Mouse (Mus musculus) hindbrain, embryonic 14.5 days (tissue): ENCODE data around the gene Col13a1. TPM values are rescaled to one million over a fixed set of nuclear protein-coding genes. Genes with fewer than 3 reads are reported as not detected.

Experiments used
- ATAC-seq: fragments of 200-750 bp; cut with Nextera tagmentation; 2 replicates; pipeline ENCODE4 v1.8.0; 2017; ENCODE audit warnings: moderate number of reproducible peaks, mild to moderate bottlenecking, moderate TSS enrichment, moderate library complexity; ENCODE audit not compliant: low FRiP score
- DNase-seq: peaks from one replicate; pipeline ENCODE4 v3.0.0-alpha.2; 2015; ENCODE audit warnings: low spot score
- H3K27ac ChIP-seq: fragments of 300-500 bp; sonication (generic); 2 replicates; pipeline ENCODE4 v1.5.1; 2014; ENCODE audit warnings: mild to moderate bottlenecking, moderate library complexity
- H3K27me3 ChIP-seq: fragments of 300-500 bp; sonication (generic); 2 replicates; pipeline ENCODE4 v1.6.1; 2014; ENCODE audit warnings: mild to moderate bottlenecking, low read length, mixed read lengths; ENCODE audit not compliant: control insufficient read depth, insufficient read depth
- H3K36me3 ChIP-seq: fragments of 300-500 bp; sonication (generic); replicated peaks from 2 replicates; pipeline ENCODE4 v1.6.1; 2014; ENCODE audit not compliant: control insufficient read depth, insufficient read depth
- H3K4me1 ChIP-seq: fragments of 300-500 bp; sonication (generic); replicated peaks from 2 replicates; pipeline ENCODE4 v1.6.1; 2014; ENCODE audit warnings: antibody characterized with exemption, low read length, mixed read lengths; ENCODE audit not compliant: control insufficient read depth, insufficient read depth
- H3K4me2 ChIP-seq: fragments of 300-500 bp; sonication (generic); replicated peaks from 2 replicates; pipeline ENCODE4 v1.6.1; 2014; ENCODE audit warnings: mild to moderate bottlenecking, moderate library complexity
- H3K4me3 ChIP-seq: fragments of 300-500 bp; sonication (generic); replicated peaks from 2 replicates; pipeline ENCODE4 v1.5.1; 2014; ENCODE audit warnings: mild to moderate bottlenecking, low read length
- H3K9ac ChIP-seq: fragments of 300-500 bp; sonication (generic); 2 replicates; pipeline ENCODE4 v1.6.1; 2014
- H3K9me3 ChIP-seq: fragments of 300-500 bp; sonication (generic); 2 replicates; pipeline ENCODE4 v1.6.1; 2016; ENCODE audit warnings: low read length; ENCODE audit not compliant: control insufficient read depth
- WGBS: fragments of 180-500 bp; shearing (Covaris S2); extraction: QIAGEN DNeasy Blood & Tissue Kit; methylation state at CpG from one replicate; pipeline ENCODE4 v1.1.7; 2014; 5-methylcytosine and 5-hydroxymethylcytosine counted together
- polyA plus RNA-seq: library from polyadenylated mRNA; unstranded; fragments of >200 nt; fragmentation: Nextera tagmentation; extraction: Ambion mirVana; gene quantifications from 2 replicates; pipeline ENCODE4 v1.2.1, GENCODE M21; 2014

Col13a1 gene
- polyA plus RNA-seq, 1 experiment from 2014 or later, result 2.8 TPM

DNA sequence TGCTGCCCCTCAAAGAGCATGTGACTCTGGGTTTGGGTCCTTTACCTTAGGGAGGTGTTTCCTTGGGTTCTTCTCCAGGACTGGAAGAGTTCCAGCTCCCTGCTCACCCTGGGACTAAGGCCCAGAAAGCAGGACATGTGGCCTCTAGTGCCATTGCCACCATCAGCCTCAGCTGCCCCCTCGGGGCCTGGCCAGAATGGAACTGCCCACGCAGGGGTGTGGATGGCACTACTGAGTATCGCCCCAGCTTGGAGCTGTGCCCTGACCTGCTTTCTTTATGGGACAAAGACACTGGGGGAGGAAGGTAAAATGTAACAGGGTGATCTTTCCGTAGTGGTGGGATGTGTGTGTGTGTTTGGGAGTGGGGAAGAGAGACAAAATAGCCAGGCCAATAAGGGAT lies 59.4 kb downstream of the Col13a1 start:
- no peak overlapping the region for H3K4me2 ChIP-seq
- ATAC-seq, result no peak

DNA sequence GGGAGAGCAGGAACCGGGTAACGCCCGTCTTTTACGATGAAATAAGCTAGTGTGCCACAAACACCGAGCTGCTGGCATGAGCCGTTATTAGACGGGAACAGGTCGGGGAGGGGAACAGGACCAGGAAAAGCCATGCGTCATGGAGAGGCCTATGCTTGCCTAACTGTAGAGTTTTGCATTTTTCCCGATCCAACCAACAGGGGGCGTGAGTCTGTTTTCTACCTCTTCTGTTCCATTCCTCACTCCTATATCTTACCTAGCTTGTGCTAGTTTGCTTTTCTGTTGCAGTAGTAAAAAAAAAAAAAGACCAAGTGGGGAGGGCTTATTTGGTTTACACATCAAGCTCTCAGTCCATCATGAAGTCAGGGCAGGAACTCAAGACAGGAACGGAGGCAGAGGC lies 61.8 kb downstream of the Col13a1 start:
- Histone ChIP-seq H3K4me1 (0 out of 2 replicates have a peak, but pooled peaks cover 9% of the 10 kb centered on the region), H3K9ac (no peak overlapping the region), H3K4me2 (no peak overlapping the region), H3K27me3 (no peaks in the 10 kb centered on the region), H3K9me3 (peaks cover 29% of the 10 kb centered on the region), H3K27ac (no peak overlapping the region), H3K4me3 (no peak overlapping the region), H3K36me3 (no peaks in the 10 kb centered on the region)
- DNase-seq (no peak), ATAC-seq (no peak)
- 97% methylated on average over 12 of the region's 12 CpGs for WGBS

More for the DNA sequence above, 59.4 kb downstream of the Col13a1 start:
- H3K9ac ChIP-seq, result no peak overlapping the region
- 90% methylated on average over 4 of the region's 4 CpGs for WGBS
- H3K4me3 ChIP-seq, result no peak overlapping the region
- H3K4me1 ChIP-seq, result 0 out of 2 replicates have a peak, but pooled peaks cover 9% of the 10 kb centered on the region
- no peak for DNase-seq
- no peaks in the 10 kb centered on the region for H3K36me3 ChIP-seq
- no peak overlapping the region for H3K27ac ChIP-seq
- H3K9me3 ChIP-seq, result peaks cover 14% of the 10 kb centered on the region
- no peaks in the 10 kb centered on the region for H3K27me3 ChIP-seq

DNA sequence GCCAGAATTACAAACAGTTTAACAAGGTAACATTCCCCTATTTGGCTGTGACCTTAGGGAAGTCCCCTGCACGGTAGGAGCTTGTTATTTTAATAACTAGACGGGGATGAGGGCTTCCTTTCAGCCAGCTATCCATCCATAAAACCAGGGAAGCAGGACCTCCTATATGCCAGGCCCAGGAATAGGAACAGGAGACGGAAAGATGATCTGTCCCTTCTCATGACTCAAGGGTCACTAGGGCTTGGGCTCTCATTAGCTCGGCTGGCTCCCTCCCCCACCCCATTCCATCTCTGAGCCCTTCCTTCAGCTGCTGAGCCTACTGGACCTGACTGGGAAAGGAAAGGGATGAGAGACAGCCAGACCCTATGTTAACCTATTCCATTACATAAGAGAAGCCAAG lies 67.1 kb downstream of the Col13a1 start:
- Histone ChIP-seq H3K27me3 (no peaks in the 10 kb centered on the region), H3K9ac (no peak overlapping the region), H3K9me3 (peaks cover 29% of the 10 kb centered on the region), H3K27ac (no peak overlapping the region), H3K36me3 (no peaks in the 10 kb centered on the region), H3K4me1 (no peaks in the 10 kb centered on the region), H3K4me3 (no peak overlapping the region), H3K4me2 (no peak overlapping the region)
- ATAC-seq (no peak), DNase-seq (no peak)
- WGBS, result 72% methylated on average over 4 of the region's 4 CpGs

- no peaks in the 10 kb centered on the region for H3K27me3 ChIP-seq
- no peak overlapping the region for H3K4me2 ChIP-seq
- DNase-seq (no peak), ATAC-seq (no peak)
- no peak overlapping the region for H3K9ac ChIP-seq
- no peak overlapping the region for H3K4me3 ChIP-seq
- H3K9me3 ChIP-seq, result peaks cover 11% of the 10 kb centered on the region; the same call in 1 of the 2 replicates
- WGBS, result 79% methylated on average over 3 of the region's 3 CpGs
- no peaks in the 10 kb centered on the region for H3K4me1 ChIP-seq
- H3K27ac ChIP-seq, result no peak overlapping the region
- no peaks in the 10 kb centered on the region for H3K36me3 ChIP-seq
Measured at GRCm38 (mm10) chr10:61909004-61909403, 69.9 kb downstream of the Col13a1 start.

DNA sequence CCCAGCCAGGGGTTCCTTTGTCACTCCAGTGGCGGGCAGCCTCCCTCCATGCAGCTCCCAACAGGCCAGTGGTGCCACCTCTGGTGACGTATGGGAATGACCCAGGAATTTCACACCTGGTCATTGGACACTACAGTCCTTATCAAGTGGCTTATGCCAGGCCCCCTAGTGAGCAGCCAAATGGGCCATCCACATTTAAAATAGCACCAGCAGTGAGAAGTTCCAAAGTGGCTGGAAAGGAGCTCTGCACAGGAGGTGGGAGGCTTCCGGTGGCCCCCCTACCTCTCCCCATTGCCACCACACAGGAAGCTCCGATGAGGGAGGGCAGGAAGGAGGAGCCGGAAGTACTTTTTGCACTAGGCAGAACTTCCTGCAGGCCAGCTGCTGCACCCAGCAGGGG lies 72.7 kb downstream of the Col13a1 start:
- H3K27ac ChIP-seq, result no peak overlapping the region
- H3K9ac ChIP-seq, result no peak overlapping the region
- no peaks in the 10 kb centered on the region for H3K27me3 ChIP-seq
- no peak overlapping the region for H3K4me3 ChIP-seq
- 37% methylated on average over 5 of the region's 5 CpGs for WGBS
- H3K4me1 ChIP-seq, result no peaks in the 10 kb centered on the region
- ATAC-seq (no peak), DNase-seq (no peak)
- H3K4me2 ChIP-seq, result no peak overlapping the region
- H3K36me3 ChIP-seq, result no peaks in the 10 kb centered on the region
- no peaks in the 10 kb centered on the region for H3K9me3 ChIP-seq

GRCm38 (mm10) chr10:61905308-61905707 lies 73.6 kb downstream of the Col13a1 start:
- Histone ChIP-seq H3K27me3 (no peaks in the 10 kb centered on the region), H3K4me3 (no peak overlapping the region), H3K36me3 (no peaks in the 10 kb centered on the region), H3K9me3 (no peaks in the 10 kb centered on the region), H3K9ac (no peak overlapping the region), H3K4me1 (no peaks in the 10 kb centered on the region), H3K27ac (no peak overlapping the region), H3K4me2 (no peak overlapping the region)
- ATAC-seq, result no peak
- WGBS, result 60% methylated on average over 8 of the region's 8 CpGs
- no peak for DNase-seq

DNA sequence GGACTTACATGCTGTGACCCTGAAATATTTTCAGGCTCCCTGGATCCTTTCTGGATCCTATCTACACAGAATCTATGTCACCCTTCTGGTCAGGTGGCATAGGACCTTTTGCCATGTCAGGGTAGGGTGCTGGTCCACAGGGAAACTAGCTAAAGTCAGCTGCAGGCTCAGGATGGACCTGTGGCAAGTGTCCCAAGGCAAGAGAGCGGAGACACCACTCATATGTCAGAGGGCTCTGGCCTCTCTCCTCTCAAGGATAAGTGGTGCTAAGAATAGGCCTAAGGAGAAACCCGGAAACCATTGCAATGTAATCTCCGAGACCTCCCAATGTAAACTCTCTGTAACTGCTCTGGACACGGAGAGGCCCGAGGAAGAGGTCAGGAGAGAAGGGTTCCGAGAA lies 80.8 kb downstream of the Col13a1 start:
- no peak overlapping the region for H3K9ac ChIP-seq
- 91% methylated on average over 6 of the region's 6 CpGs for WGBS
- no peak overlapping the region for H3K4me3 ChIP-seq
- H3K27ac ChIP-seq, result no peak overlapping the region
- no peaks in the 10 kb centered on the region for H3K9me3 ChIP-seq
- no peak for ATAC-seq
- H3K36me3 ChIP-seq, result no peaks in the 10 kb centered on the region
- DNase-seq, result no peak
- H3K4me1 ChIP-seq, result no peaks in the 10 kb centered on the region
- no peaks in the 10 kb centered on the region for H3K27me3 ChIP-seq
- H3K4me2 ChIP-seq, result no peak overlapping the region

GRCm38 (mm10) chr10:61894564-61894963 lies 84.3 kb downstream of the Col13a1 start:
- WGBS, result 87% methylated on average over 5 of the region's 5 CpGs
- DNase-seq (no peak), ATAC-seq (no peak)
- Histone ChIP-seq H3K9me3 (no peaks in the 10 kb centered on the region), H3K9ac (no peak overlapping the region), H3K4me3 (no peak overlapping the region), H3K4me2 (no peak overlapping the region), H3K27me3 (no peaks in the 10 kb centered on the region), H3K36me3 (no peaks in the 10 kb centered on the region), H3K4me1 (no peaks in the 10 kb centered on the region), H3K27ac (no peak overlapping the region)

- Histone ChIP-seq H3K27ac (no peak overlapping the region), H3K4me3 (no peak overlapping the region), H3K9ac (no peak overlapping the region), H3K27me3 (no peaks in the 10 kb centered on the region), H3K4me2 (no peak overlapping the region), H3K9me3 (no peaks in the 10 kb centered on the region), H3K4me1 (no peaks in the 10 kb centered on the region), H3K36me3 (no peaks in the 10 kb centered on the region)
- DNase-seq (no peak), ATAC-seq (no peak)
- 58% methylated on average over 9 of the region's 9 CpGs for WGBS
Measured at GRCm38 (mm10) chr10:61891138-61891537, 87.8 kb downstream of the Col13a1 start.

DNA sequence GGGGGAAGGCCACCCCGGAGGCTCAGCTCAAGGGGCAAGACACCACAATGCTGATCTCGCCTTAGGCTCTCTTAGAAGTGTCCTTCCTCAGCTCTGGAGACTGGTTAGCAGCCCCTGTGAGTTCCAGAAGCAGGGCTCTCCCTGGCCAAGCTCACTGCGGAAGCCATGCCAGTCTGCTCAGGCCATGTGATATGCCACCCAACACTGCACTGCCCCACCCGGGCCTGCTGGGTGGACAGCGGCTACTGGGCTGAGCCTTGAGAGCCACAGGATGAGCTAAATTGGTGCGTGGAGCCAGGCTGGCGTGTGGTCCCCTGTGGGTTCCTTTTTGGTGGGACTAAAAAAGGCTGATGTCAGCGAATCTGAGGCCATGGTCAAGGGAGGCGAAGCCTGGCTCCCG lies 88.6 kb downstream of the Col13a1 start:
- Histone ChIP-seq H3K4me1 (no peaks in the 10 kb centered on the region), H3K9me3 (no peaks in the 10 kb centered on the region), H3K36me3 (no peaks in the 10 kb centered on the region), H3K4me3 (no peak overlapping the region), H3K27me3 (no peaks in the 10 kb centered on the region), H3K4me2 (no peak overlapping the region), H3K27ac (no peak overlapping the region), H3K9ac (no peak overlapping the region)
- ATAC-seq (no peak), DNase-seq (no peak)
- 97% methylated on average over 10 of the region's 10 CpGs for WGBS
